Mouse (Mus musculus) hindbrain, postnatal 0 days (tissue): Measurements from ENCODE around the gene Cyp4a12b. TPM values are rescaled to one million over a fixed set of nuclear protein-coding genes. Genes with fewer than 3 reads are reported as not detected.
"Not testable (repeated sequence)": the region's sequence is repeated elsewhere in the genome, so short reads cannot be mapped to it uniquely, and the experiment has no call there.

ENCODE experiments used
- ATAC-seq: fragments of 200-750 bp; cut with Nextera tagmentation; 2 replicates; pipeline ENCODE4 v1.8.0; 2017; ENCODE audit warnings: mild to moderate bottlenecking, moderate TSS enrichment, moderate library complexity
- DNase-seq: peaks from one replicate; pipeline ENCODE4 v3.0.0-alpha.2; 2015; ENCODE audit warnings: low spot score
- H3K27ac ChIP-seq: fragments of 300-500 bp; sonication (generic); 2 replicates; pipeline ENCODE4 v1.5.1; 2014; ENCODE audit warnings: mild to moderate bottlenecking
- H3K27me3 ChIP-seq: fragments of 300-500 bp; sonication (generic); 2 replicates; pipeline ENCODE4 v1.6.1; 2014; ENCODE audit warnings: low read length, mixed read lengths; ENCODE audit not compliant: insufficient read depth
- H3K36me3 ChIP-seq: fragments of 300-500 bp; sonication (generic); 2 replicates; pipeline ENCODE4 v1.6.1; 2014; ENCODE audit warnings: low read length, mixed read lengths; ENCODE audit not compliant: insufficient read depth
- H3K4me1 ChIP-seq: fragments of 300-500 bp; sonication (generic); 2 replicates; pipeline ENCODE4 v1.6.1; 2014; ENCODE audit warnings: antibody characterized with exemption, low read length, mixed read lengths; ENCODE audit not compliant: insufficient read depth
- H3K4me2 ChIP-seq: fragments of 300-500 bp; sonication (generic); 2 replicates; pipeline ENCODE4 v1.6.1; 2014; ENCODE audit warnings: low read depth, mild to moderate bottlenecking, low read length, moderate library complexity, mixed read lengths
- H3K4me3 ChIP-seq: fragments of 300-500 bp; sonication (generic); 2 replicates; pipeline ENCODE4 v1.5.1; 2014; ENCODE audit warnings: low read length
- H3K9ac ChIP-seq: fragments of 300-500 bp; sonication (generic); replicated peaks from 2 replicates; pipeline ENCODE4 v1.6.1; 2014; ENCODE audit warnings: mild to moderate bottlenecking, low read length, moderate library complexity, mixed read lengths
- H3K9me3 ChIP-seq: fragments of 300-500 bp; sonication (generic); 2 replicates; pipeline ENCODE4 v1.6.1; 2016; ENCODE audit warnings: low read length, mixed read lengths
- CTCF ChIP-seq: IDR thresholded peaks from 2 replicates; pipeline ENCODE4 v1.5.1; 2016; ENCODE audit warnings: antibody characterized with exemption, control low read depth, low read depth
- WGBS: fragments of 180-500 bp; shearing (Covaris S2); extraction: QIAGEN DNeasy Blood & Tissue Kit; methylation state at CpG from one replicate; pipeline ENCODE4 v1.1.7; 2014; 5-methylcytosine and 5-hydroxymethylcytosine counted together
- polyA plus RNA-seq: library from polyadenylated mRNA; unstranded; fragments of >200 nt; fragmentation: Nextera tagmentation; extraction: Ambion mirVana; gene quantifications from 2 replicates; pipeline ENCODE4 v1.2.1, GENCODE M21; 2015
- total RNA-seq: library from RNA; depleted of rRNA; stranded (reverse); fragments of >200 nt; gene quantifications from 2 replicates; pipeline ENCODE4 v1.2.3, GENCODE M21; 2014; rRNA removed

The Cyp4a12b gene
- total RNA-seq (not detected in 2 replicates), polyA plus RNA-seq (0.08 TPM in 1 of 2 replicates, not detected in the other)

DNA sequence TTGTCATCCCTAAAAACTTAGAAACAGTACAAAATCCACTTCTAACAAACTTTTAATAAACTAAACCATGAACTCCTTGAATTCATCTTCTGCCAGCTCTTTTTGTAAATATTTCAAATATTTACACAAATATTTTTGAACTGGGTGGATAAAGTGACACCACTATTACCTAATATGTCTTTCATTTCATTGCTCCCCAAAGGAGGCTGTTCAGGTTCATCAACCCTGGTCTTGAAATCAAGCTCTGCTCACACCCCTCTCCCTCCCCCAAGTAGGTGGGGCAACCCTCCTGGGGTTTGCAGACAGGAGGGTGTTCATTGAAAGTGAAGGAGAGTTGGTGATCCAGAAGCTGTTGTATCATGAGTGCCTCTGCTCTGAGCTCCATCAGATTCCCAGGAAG is at the start of gene Cyp4a12b:
TSS of gene Cyp4a12b (plus strand) at position 301 of the 400 bp plus-strand sequence.
- H3K4me3 ChIP-seq, result not testable (repeated sequence)

DNA sequence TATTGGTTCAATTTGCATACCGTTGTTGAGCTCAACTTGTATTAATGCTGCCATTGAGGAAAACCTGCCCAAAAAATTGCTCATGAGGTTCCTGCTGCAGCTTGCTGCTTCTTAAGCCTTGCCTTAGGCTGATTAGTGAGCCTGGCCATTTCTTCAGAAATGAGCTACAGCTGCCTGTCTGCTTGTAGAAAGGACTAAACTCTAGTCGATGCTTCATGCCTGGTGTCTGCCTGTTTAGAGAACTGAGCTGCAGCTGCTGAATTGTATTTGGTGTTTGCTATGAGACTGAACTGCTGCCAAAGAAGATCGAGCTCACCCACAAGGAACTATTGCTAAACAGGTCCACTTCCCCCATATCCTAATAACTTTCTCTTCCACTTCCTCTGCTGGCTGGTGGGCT is 45.8 kb upstream of the Cyp4a12b start:
- DNase-seq, H3K27ac ChIP-seq, H3K9ac ChIP-seq, ATAC-seq, H3K27me3 ChIP-seq, H3K36me3 ChIP-seq, H3K4me1 ChIP-seq, H3K4me3 ChIP-seq, H3K9me3 ChIP-seq, H3K4me2 ChIP-seq: not testable (repeated sequence)
- WGBS, result 76% methylated on average over 3 of the region's 3 CpGs

More for the DNA sequence above, at the start of gene Cyp4a12b:
- not testable (repeated sequence) for H3K27me3 ChIP-seq, ATAC-seq, H3K4me1 ChIP-seq, H3K36me3 ChIP-seq, H3K4me2 ChIP-seq, H3K9me3 ChIP-seq, DNase-seq, H3K27ac ChIP-seq, H3K9ac ChIP-seq

DNA sequence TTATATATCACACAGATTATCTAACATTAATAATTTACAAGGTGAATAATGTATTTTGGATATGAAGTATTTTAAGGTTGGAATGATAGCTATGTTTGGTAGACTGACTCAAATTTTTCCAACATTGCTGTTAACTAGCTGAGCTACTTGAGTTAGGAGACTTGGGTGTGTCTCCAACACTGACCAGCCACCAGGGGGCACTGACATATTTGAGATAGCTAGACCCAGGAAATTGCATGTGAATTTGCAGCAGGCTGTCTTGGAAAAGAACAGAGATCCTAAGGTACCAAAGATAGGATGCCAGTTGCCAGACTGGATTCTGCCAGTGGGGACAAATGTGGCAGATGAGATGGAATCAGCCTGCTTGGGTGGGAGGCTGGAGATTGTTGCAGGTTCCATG is 43.4 kb upstream of the Cyp4a12b start:
- not testable (repeated sequence) for H3K36me3 ChIP-seq, H3K27ac ChIP-seq, H3K4me1 ChIP-seq, DNase-seq, H3K4me3 ChIP-seq, H3K9ac ChIP-seq, ATAC-seq, H3K4me2 ChIP-seq, H3K9me3 ChIP-seq, H3K27me3 ChIP-seq
- peak; percentile 13; the same call in 1 of the 2 replicates for TF ChIP-seq CTCF

DNA sequence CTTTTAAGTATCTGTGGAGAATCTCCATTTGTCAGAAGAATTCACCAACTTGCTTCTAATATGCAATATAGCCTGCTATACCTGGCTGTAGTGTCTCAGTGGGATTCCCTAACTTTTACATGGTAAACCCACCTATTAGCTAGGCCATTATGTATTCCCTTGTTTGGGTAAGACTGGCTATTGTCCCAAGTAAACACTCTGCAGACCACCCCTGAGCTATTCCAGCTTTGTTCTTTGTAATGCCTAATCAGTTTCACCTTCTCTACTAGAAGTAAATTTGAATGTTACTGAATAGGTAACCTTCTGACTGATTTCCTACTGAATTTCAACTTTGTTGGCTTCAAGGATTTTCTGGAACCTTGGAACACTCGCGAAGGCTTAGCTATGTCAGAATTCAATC is 15.2 kb upstream of the Cyp4a12b start:
- not testable (repeated sequence) for ATAC-seq

DNA sequence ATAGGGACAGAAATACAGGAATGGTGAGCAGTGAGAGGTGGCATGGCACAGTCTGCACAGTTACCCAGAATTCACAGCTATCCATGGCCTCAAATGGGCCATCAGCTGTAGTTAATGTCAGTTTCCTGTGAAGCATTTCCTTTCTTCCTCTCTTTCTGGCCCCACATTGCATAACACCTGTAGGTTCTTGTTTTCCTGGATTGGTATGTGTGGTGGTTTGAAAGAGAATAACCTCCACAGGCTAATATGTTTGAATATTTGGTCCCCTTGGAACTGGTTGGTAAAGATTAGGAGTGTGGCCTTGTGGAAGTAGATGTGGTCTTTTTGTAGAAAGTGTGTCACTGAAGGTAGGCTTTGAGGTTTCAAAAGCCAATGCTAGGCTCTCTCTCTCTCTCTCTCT is 14.5 kb upstream of the Cyp4a12b start:
- H3K9ac ChIP-seq, ATAC-seq, H3K27ac ChIP-seq, H3K27me3 ChIP-seq, H3K9me3 ChIP-seq, H3K4me2 ChIP-seq, DNase-seq, H3K36me3 ChIP-seq, H3K4me1 ChIP-seq, H3K4me3 ChIP-seq: not testable (repeated sequence)

More for the DNA sequence above, 15.2 kb upstream of the Cyp4a12b start:
- H3K4me2 ChIP-seq, H3K4me1 ChIP-seq, H3K27me3 ChIP-seq, H3K4me3 ChIP-seq, H3K27ac ChIP-seq, H3K36me3 ChIP-seq, H3K9ac ChIP-seq, H3K9me3 ChIP-seq, DNase-seq: not testable (repeated sequence)
- 72% methylated on average over 2 of the region's 2 CpGs for WGBS

DNA sequence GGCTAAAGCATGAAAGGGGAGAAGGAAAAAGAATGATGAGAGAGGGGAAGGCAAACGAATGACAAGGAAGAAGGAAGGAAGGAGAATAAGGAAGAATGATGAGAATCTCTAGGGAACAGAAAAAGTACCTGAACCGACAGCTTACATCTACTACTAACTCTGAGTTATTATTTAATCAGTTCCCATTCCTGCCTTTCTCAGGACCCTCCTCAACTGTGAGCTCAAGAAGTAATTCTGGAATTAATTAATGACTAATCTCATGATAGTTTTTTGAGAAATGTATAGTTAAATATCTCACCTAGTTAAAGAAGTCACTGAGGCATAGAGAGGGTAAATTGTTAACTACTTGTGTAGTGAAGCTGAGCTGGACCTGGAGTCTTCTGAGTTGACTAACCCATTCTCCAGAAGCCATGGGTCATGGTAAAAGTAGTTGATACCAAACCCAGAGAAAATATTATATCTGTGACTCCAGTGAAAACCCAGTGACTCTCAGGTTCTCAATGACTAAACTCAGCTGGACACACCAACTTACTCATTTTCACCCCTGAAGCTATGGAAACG is 39.2 kb downstream of the Cyp4a12b start:
- H3K27ac ChIP-seq, result no peak overlapping the region
- H3K4me3 ChIP-seq, result no peak overlapping the region
- no peak overlapping the region for H3K4me2 ChIP-seq
- no peaks in the 10 kb centered on the region for H3K27me3 ChIP-seq
- no peaks in the 10 kb centered on the region for H3K9me3 ChIP-seq
- no peak for ATAC-seq
- no peak for TF ChIP-seq CTCF
- no peaks in the 10 kb centered on the region for H3K4me1 ChIP-seq
- no peak for DNase-seq
- no peaks in the 10 kb centered on the region for H3K36me3 ChIP-seq
- 75% methylated on average over 3 of the region's 3 CpGs for WGBS
- no peak overlapping the region for H3K9ac ChIP-seq

DNA sequence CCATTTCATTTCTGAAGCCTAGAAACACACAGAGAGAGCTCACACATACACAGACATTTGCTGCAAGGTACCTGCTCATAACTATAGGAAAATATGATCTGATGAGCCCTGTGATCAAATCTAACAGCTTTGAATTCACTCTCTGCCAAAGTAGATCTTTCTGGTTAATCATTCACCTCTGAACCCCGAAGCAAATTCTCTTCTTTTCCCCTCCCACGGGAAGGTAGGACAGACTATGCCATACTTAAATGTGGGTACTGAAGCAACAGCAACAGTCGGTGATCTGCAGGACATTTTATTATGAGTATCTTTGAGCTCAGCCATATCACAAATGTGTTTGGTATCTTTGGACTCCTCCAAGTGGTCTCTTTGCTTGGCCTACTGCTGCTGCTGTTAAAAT is 40.9 kb downstream of the Cyp4a12b start, which contains the start of gene Cyp4a30b:
TSS of gene Cyp4a30b (plus strand) at position 301 of the 400 bp plus-strand sequence.
- no peak within 1 kb of the TSS for H3K27ac ChIP-seq
- TF ChIP-seq CTCF, result no peak

DNA sequence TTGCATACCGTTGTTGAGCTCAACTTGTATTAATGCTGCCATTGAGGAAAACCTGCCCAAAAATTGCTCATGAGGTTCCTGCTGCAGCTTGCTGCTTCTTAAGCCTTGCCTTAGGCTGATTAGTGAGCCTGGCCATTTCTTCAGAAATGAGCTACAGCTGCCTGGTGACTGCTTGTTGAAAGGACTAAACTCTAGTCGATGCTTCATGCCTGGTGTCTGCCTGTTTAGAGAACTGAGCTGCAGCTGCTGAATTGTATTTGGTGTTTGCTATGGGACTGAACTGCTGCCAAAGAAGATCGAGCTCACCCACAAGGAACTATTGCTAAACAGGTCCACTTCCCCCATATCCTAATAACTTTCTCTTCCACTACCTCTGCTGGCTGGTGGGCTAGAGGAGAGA is 62.2 kb downstream of the Cyp4a12b start:
- not testable (repeated sequence) for H3K9ac ChIP-seq, H3K27me3 ChIP-seq, H3K4me3 ChIP-seq, H3K36me3 ChIP-seq, H3K9me3 ChIP-seq, ATAC-seq, H3K27ac ChIP-seq, DNase-seq, H3K4me1 ChIP-seq, H3K4me2 ChIP-seq
- 87% methylated on average over 3 of the region's 3 CpGs for WGBS

More for the DNA sequence above, 40.9 kb downstream of the Cyp4a12b start, which contains the start of gene Cyp4a30b:
- Histone ChIP-seq H3K4me2 (no peak within 1 kb of the TSS), H3K4me1 (no peaks in the 10 kb centered on the region), H3K27me3 (no peaks in the 10 kb centered on the region), H3K4me3 (no peak within 1 kb of the TSS), H3K9ac (no peak within 1 kb of the TSS), H3K36me3 (no peaks in the 10 kb centered on the region), H3K9me3 (no peaks in the 10 kb centered on the region)
- WGBS, result 81% methylated on average over 3 of the region's 3 CpGs
- no peak for ATAC-seq
- DNase-seq, result no peak
